Mouse (Mus musculus) urinary bladder, adult 2 months (tissue): ENCODE measurements around the gene Rhbdf2. TPM values are rescaled to one million over a fixed set of nuclear protein-coding genes. Genes with fewer than 3 reads are reported as not detected.
"Not testable (repeated sequence)": the region's sequence is repeated elsewhere in the genome, so short reads cannot be mapped to it uniquely, and the experiment has no call there.

Experiments used
- DNase-seq: peaks from one replicate; pipeline ENCODE4 v3.0.0; 2022; ENCODE audit warnings: low spot score
- polyA plus RNA-seq: library from polyadenylated mRNA; depleted of rRNA; stranded (reverse); fragments of >200 nt; gene quantifications from 2 replicates; pipeline ENCODE4 v1.2.3, GENCODE M21; 2012

The Rhbdf2 gene
- polyA plus RNA-seq, 1 experiment = 15.4 TPM

DNA sequence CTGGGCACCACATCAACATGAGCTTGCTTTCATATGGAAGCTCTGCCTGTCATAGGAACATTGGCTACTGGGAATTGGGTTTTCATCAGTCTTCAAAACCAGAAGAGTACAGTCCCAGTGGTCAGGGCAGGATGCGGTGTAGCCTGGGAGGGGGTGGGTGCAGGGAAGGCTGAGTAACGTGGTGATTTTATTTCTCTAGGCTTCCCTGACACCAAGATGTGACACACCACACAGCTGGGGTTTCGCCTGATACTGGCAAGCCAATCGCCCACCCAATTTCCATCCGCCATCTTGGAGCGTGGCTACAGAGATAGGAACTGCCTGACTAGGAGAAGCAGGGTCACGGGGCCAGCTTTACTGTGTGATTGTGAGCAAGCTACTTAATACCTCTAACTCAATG is 8.2 kb downstream of the Rhbdf2 start:
- DNase-seq = no peak

- no peak for DNase-seq
Measured at GRCm38 (mm10) chr11:116617641-116618040, 9.2 kb downstream of the Rhbdf2 start.

DNA sequence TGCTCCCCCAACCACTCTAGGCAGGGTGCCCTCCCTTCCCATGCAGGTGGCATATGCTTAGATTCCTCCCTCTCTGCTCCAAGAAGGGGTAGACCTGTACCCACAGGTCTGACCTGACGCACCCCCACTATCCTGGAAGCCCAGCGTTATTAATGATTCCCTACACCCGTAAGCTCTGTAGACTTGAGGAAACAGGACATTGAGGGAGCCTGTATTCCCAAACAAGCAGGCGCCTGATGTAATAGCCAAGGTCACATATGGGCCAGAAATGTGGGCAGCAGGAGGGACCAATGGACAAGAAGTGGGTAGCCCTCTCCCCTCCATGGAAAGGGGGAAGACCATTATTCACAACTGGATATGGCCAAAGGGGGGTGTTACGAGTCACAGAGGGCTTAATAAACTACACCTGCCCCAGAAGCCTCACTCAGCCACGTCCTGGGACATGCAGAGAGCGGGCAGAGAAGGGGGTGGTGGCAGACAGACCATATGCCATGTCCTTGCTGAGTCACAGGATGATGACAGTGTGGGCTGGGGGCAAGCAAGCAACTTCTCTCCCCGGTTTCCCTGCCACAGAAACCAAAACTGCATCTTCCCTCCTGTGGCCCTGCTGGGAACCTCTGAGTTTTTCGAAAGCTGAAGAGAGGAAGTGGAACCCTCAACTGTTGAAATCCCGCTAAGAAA is 10.2 kb downstream of the Rhbdf2 start:
- DNase-seq = no peak

DNA sequence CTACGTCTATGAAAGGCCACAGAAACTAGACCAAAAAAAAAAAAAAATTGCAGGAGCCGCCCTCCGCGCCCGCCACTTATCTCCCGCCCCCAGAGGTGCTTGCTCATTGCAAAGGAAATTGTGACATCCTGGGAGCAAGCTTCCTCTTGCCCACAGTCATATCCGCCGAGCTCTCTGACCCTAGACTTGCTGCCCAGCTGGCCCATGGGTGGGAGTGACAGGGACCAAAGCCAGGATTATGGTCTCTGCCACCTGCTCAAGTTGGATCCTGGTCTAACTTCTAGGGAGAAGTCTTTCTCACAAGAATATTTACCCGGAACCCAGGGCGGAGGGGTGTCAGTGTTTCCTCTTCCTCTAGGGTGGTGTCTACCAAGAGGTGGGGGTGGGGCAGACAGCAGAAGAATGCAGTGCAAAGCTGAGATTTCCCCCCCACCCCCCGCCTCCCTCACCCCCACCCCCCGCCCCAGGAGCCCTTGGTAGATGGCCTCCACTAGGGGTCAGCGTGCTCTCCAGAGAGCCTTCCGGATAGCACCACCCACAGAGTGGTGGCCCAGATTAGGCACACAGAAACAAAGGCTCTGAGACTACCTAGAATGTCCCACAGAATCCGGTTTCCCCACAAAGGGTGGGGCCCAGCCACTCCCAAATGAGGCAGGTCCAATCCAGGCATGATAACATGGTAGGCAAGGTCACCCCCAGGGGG is 10.9 kb downstream of the Rhbdf2 start:
- DNase-seq = no peak

DNA sequence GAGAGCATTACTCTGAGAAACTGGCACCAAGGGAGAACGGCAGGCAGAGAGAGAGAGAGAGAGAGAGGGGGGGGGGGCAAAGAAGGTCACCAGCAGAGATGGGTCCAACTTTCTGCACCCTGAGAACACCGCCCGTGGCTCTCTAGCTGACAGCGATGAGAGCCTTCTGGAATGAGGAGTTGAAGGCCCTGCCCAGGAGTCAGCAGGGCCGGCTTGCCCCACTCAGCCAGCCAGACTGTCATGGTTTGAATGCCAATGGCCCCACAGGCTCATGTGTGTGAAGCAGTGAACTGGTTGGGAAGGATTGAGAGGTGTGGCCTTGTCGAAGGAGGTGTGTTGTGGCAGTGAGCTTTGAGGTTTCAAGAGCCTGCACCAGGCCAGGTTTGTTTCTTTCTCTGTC is 13.6 kb downstream of the Rhbdf2 start:
- DNase-seq = no peak

GRCm38 (mm10) chr11:116612554-116612953 is 14.3 kb downstream of the Rhbdf2 start:
- DNase-seq = no peak

GRCm38 (mm10) chr11:116611883-116612282 is 14.9 kb downstream of the Rhbdf2 start:
- no peak for DNase-seq

DNA sequence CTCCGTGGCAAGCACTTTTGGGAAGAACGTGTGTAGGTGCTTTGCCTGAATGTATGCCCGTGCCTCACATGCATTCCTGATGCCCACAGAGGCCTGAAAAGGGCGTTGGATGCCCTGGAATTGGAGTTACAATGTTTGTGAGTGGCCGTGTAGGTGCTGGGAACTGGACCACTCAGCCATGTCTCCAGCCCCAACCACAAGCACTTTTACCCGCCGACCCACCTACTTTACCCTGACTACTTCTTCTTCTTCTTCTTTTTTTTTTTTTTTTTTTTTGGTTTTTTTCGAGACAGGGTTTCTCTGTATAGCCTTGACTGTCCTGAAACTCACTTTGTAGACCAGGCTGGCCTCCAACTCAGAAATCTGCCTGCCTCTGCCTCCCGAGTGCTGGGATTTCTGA is 15.7 kb downstream of the Rhbdf2 start:
- DNase-seq = not testable (repeated sequence)

DNA sequence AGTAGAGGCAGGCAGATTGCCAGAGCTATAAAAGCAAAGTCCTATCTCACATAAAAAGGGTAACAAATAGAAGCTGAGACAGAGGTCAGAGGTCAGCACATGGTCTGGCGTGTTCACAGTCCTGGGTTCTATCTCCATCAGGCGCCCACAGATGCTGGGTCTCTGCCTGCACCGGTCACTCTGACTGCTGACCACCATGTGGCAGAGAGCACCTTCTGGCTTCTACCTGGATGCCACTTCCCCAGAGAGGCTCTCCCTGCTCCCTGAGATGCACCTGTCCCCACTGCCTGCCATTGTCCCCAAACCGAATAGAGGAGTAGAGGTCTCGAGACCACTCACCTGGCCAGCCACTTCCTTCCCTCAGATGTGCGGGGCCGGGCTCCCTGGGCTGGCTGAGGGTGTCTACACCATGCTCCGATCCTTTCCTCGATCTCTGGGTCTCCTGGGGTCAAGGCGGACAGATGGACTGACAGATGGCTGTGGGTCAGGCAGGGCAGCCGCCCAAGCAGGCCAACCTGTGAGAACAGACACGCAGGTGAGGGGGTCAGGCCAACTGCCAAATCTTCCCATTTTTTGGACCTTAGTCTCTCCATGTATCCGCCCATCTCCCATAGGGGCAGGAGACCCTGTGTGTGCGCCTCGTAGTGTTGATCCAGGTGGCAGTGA is 16.7 kb downstream of the Rhbdf2 start:
- DNase-seq = no peak

- no peak for DNase-seq
Measured at GRCm38 (mm10) chr11:116607717-116608116, 19.1 kb downstream of the Rhbdf2 start.

GRCm38 (mm10) chr11:116604097-116604496 is 22.7 kb downstream of the Rhbdf2 start:
- no peak for DNase-seq

DNA sequence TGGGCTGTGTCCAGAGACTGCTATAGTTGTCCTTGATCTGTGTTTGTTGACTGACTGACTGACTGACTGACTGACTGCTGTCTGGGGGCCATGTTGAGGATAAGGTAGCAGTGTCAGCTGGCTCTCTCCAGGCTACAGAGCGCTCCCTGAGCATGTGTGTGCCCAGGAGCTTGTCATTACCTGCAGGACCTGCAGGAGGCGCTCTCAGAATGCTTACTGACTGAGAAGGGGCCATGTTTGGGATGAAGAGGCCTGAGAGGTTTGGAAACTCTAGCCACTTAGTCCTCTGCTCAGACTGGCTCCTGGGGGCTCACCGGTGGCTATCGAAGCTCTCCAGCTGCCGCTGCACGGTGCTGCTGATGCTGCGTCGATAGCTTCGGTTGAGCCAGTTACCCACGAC is 23.5 kb downstream of the Rhbdf2 start:
- no peak for DNase-seq

DNA sequence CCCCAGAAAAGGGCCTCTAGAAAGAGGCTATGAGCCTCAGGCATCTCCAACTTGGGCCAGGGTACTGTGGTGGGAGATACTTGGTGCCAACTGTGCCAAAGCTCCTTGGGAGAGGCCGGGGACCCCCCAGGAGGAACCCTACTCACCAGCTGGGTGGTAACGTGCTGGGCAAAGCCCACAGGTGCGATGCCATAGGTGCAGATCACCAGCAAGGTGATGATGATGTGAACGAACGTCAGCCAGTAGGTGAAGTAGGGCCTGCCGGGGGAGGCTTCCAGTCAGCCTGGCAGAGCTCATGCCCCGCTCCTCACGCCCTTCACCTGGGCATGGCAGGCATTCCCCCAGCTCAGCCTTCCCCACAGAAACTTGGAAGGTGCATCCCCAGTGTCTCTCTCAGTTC is 24.8 kb downstream of the Rhbdf2 start:
- DNase-seq = no peak

DNA sequence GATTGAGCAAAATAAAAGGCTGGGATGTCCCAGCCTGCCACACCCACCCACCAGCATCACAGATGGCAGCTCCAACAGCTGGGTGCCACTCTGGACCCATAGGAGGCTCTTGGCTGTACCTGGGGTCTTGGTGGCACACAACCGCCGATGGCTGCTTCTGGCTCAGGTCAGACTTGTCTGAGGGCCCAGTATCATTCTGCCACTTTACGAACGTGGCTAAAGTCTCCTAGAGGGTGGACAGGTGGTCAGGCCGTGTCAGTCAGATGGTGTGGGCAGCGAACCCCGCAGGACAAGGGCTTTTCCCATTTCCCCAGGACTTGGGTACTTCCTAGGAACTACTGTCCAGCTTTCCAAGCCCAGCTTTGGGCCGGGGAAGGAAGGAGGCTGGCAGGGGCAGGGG is 25.7 kb downstream of the Rhbdf2 start:
- no peak for DNase-seq

GRCm38 (mm10) chr11:116599230-116599629 is 27.6 kb downstream of the Rhbdf2 start:
- no peak for DNase-seq

DNA sequence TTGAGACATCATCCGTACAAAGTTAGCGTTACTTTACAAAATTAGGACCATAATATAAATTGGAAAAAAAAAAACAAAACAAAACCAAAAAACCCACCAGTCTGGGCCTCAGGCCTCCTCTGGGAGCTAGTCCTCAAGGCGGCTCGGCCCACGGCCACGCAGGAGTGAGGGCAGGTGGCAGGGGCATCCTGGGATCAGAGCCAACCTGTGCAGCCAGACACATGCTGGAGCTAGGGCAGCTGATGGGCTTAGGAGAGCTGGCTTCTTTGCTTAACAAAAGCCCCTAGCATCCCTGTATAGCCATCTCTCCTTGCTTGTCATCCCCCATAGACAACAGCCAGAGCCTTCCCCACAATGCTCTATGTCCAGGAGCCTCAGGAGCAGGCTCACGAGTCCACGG is 28.6 kb downstream of the Rhbdf2 start:
- DNase-seq = no peak

GRCm38 (mm10) chr11:116596766-116597165 is 30.1 kb downstream of the Rhbdf2 start:
- DNase-seq = no peak

DNA sequence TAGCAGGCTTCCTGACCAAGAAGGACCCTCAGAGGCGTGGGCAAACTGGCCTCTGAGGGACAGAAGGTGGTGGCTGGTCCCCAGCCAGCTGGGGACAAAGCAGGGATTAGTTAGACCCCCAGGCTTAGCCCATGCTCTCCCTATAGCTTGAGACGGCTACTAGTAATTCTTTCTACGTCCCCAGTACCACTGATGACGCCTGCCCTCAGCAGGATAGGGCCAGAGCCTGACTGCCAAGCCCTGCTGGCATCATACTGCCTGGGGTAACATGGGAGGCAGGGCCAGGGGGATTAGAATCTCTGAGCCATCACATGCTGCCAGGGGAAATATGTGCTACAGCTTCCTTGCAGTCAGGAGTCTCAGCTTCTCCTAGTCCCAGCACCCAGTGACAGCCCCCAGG is 33.5 kb downstream of the Rhbdf2 start:
- no peak for DNase-seq

DNA sequence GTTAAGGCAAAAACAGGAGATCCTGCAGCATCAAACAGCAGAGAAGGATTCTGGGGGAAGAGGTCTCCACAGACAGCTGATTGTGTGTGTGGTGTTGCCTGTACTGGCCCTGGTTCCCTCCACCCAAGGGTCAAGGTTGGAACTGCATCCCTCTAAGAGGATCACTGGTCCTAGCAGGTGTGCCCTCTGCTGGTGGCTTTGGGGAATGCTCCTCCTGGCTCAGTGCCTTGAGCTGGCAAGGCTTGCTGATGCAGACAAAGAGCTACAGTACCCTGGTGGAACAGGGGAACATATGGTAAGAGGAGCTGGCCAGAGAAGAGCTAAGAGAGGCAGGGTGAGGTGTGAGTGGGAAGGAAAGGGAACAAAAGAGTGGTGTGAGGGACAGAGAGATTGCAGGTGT is 34.4 kb downstream of the Rhbdf2 start:
- peak; percentile 82 for DNase-seq

DNA sequence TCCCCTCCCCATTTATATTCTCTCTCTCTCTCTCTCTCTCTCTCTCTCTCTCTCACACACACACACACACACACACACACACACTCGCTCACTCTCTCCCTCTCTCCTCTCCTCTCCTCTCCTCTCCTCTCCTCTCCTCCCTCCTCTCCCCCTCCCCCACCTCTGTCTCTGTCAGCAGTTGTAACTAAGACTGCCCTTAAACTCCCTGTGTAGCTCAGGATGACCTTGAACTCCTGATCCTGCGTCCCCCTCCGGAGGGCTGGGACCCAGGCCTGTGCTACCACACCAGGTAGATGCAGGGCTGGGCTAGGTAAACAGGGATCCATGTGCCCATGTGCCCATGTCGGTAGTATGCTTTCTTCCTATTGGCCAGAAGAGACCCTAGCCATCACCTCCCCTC is 35.2 kb downstream of the Rhbdf2 start:
- DNase-seq = no peak

DNA sequence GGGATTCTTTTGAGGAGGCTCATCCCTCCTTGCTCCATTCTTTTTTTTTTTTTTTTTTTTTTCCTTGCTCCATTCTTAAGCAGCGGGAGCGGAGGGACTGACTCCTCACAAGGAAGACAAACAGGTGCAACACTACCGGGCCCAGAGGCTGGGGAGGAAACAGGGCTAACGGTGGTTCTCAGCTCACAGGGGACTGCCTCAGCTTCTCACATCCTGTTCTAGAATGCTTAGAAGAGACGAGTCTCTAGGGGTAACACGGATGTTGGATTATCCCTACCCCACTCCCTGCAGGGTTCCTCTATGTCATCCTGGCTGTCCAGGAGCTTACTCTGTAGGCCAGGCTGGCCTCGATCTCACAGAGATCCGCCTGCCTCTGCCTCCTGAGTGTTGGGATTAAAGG is 37.2 kb downstream of the Rhbdf2 start:
- no peak for DNase-seq

- no peak for DNase-seq
Measured at GRCm38 (mm10) chr11:116589020-116589531, 37.7 kb downstream of the Rhbdf2 start.
